ENCODE assay signal across 17 mouse cellular contexts in genomic region chr6:102541633-102542412, GRCm38 (mm10). TPM values are rescaled to one million over a fixed set of nuclear protein-coding genes. Genes with fewer than 3 reads are reported as not detected.
"Had no signal": no experiment of that assay in that cellular context is flagged by ENCODE, and none has a peak within 500 bp of the region (broad histone marks: within the 10 kb centered on the region; RNA-seq: fewer than 3 reads in every experiment).

No protein-coding gene starts in this region.

- DNase-seq: lung, embryonic 14.5 days; lung, postnatal 10 days; lung, postnatal 4 days; midbrain, embryonic 14.5 days; right cerebral cortex, postnatal 14 days; thymus, adult 2 months; thymus, postnatal 25 days; thymus, postnatal 4 days had no signal

- ATAC-seq: midbrain, embryonic 16.5 days had no signal

- H3K27ac ChIP-seq: midbrain, embryonic 10.5 days; midbrain, embryonic 12.5 days; neural tube, embryonic 12.5 days; stomach, embryonic 15.5 days; stomach, postnatal 0 days had no signal

- H3K27me3 ChIP-seq: midbrain, embryonic 12.5 days; neural tube, embryonic 12.5 days; stomach, embryonic 15.5 days had no signal

- H3K4me1 ChIP-seq: neural tube, embryonic 12.5 days; stomach, embryonic 15.5 days had no signal

- H3K9ac ChIP-seq: lung, embryonic 14.5 days; midbrain, embryonic 12.5 days; neural tube, embryonic 12.5 days; stomach, embryonic 15.5 days had no signal

- H3K4me2 ChIP-seq: lung, embryonic 14.5 days; midbrain, embryonic 12.5 days; neural tube, embryonic 12.5 days; stomach, embryonic 15.5 days had no signal

- H3K36me3 ChIP-seq: midbrain, embryonic 10.5 days; midbrain, embryonic 12.5 days; neural tube, embryonic 12.5 days; stomach, embryonic 15.5 days had no signal

- H3K4me3 ChIP-seq: midbrain, embryonic 10.5 days; midbrain, embryonic 12.5 days; neural tube, embryonic 12.5 days; stomach, embryonic 15.5 days had no signal

- H3K9me3 ChIP-seq: midbrain, embryonic 10.5 days; midbrain, embryonic 12.5 days; neural tube, embryonic 12.5 days; stomach, embryonic 15.5 days had no signal

RNA-seq across cellular contexts. Expression of gene Cntn3, which starts 31.1 kb away (rescaled TPM):
- total RNA-seq: megakaryocyte, adult 5-6 weeks; megakaryocyte-erythroid progenitor cell, adult 5-6 weeks had no signal
- polyA plus RNA-seq: spleen, adult 2 months; thymus, adult 2 months had no signal
